24 mouse cellular contexts compared by ENCODE assay signal in the genomic region with DNA sequence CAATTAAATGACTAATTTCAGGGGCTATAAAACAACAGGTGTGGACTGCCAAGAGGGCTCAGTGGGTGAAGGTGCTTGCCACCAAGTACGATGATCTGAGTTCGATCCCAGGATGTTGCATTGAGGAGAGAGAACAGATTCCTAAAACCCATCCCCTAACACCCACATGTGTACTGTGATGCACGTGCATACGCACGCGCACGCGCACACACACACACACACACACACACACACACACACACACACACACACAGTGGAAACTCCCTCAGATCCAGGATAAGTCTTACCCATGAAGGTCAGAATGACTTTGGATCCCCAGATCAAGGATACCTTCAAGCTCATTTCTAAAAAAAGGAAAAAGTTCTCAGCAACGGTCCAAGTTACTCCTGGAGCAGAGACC. TPM values are rescaled to one million over a fixed set of nuclear protein-coding genes. Genes with fewer than 3 reads are reported as not detected.
DNase-seq lines count a peak whose midpoint lies in the region; TF ChIP-seq lines count a peak whose summit lies in the region.
"Had no signal": no experiment of that assay in that cellular context is flagged by ENCODE, and none has a peak within 500 bp of the region (broad histone marks: within the 10 kb centered on the region; RNA-seq: fewer than 3 reads in every experiment).

No protein-coding gene starts in this region.

- no peak overlapping the region for H3K4me3 ChIP-seq in cerebellum, adult 2 months (replicated peaks; ENCODE audit: insufficient read depth, low read depth, low read length)
- H3K4me3 ChIP-seq in E14TG2a.4 (replicated peaks; ENCODE audit: low read length) (peak overlapping the region; percentile 61), ES-E14 (ENCODE audit: insufficient read depth in 1 of 2, low read depth in 1 of 2, low read length in 2 of 2, poor library complexity in 1 of 2, severe bottlenecking in 1 of 2) (peak overlapping the region; percentile 34 to 52; a peak in 3 of 4 replicates)
- no peak overlapping the region for H3K4me3 ChIP-seq in limb, embryonic 10.5 days
- H3K4me3 ChIP-seq in lung, adult 2 months (replicated peaks; ENCODE audit: extremely low read depth, low read depth, low read length): no peak overlapping the region
- H3K4me3 ChIP-seq in thymus, adult 2 months (ENCODE audit: control insufficient read depth, insufficient read depth, low read length): no peak overlapping the region
- H3K4me3 ChIP-seq: embryonic facial prominence, embryonic 10.5 days; embryonic facial prominence, embryonic 12.5 days; forebrain, embryonic 13.5 days; forebrain, embryonic 15.5 days had no signal

- no peak overlapping the region for H3K27ac ChIP-seq in cerebellum, adult 2 months (ENCODE audit: insufficient read depth, low read length)
- H3K27ac ChIP-seq in ES-E14 (ENCODE audit: insufficient read depth, low read depth, low read length, poor library complexity, severe bottlenecking): peak overlapping the region; percentile 66; the same call in 1 of the 2 replicates
- H3K27ac ChIP-seq in limb, embryonic 10.5 days: peak overlapping the region; percentile 77; the same call in 1 of the 2 replicates
- H3K27ac ChIP-seq in thymus, adult 2 months (ENCODE audit: control insufficient read depth, insufficient read depth, low read length): no peak overlapping the region
- H3K27ac ChIP-seq: embryonic facial prominence, embryonic 12.5 days; forebrain, embryonic 13.5 days; forebrain, embryonic 15.5 days had no signal

- H3K9me3 ChIP-seq in E14TG2a.4 (ENCODE audit: low read length): no peaks in the 10 kb centered on the region
- no peaks in the 10 kb centered on the region for H3K9me3 ChIP-seq in ES-E14 (ENCODE audit: control insufficient read depth, insufficient read depth, low read depth, low read length)
- H3K9me3 ChIP-seq in limb, embryonic 10.5 days (replicated peaks): no peaks in the 10 kb centered on the region
- H3K9me3 ChIP-seq: embryonic facial prominence, embryonic 12.5 days; forebrain, embryonic 13.5 days; forebrain, embryonic 15.5 days had no signal

- peaks cover 15% of the 10 kb centered on the region for H3K4me1 ChIP-seq in cerebellum, adult 2 months (ENCODE audit: control insufficient read depth, insufficient read depth, low read length)
- peaks cover 71% of the 10 kb centered on the region for H3K4me1 ChIP-seq in E14TG2a.4 (replicated peaks; ENCODE audit: low read depth, low read length)
- peaks cover 12 to 19% of the 10 kb centered on the region in 2 experiments for H3K4me1 ChIP-seq in ES-E14 (ENCODE audit: control insufficient read depth in 2 of 2, insufficient read depth in 2 of 2, low read length in 2 of 2, poor library complexity in 1 of 2)
- peaks cover 75% of the 10 kb centered on the region for H3K4me1 ChIP-seq in limb, embryonic 10.5 days
- H3K4me1 ChIP-seq in lung, adult 2 months (ENCODE audit: control insufficient read depth, insufficient read depth, low read length): no peaks in the 10 kb centered on the region
- no peaks in the 10 kb centered on the region for H3K4me1 ChIP-seq in thymus, adult 2 months (replicated peaks; ENCODE audit: control insufficient read depth, insufficient read depth, low read length)
- H3K4me1 ChIP-seq: forebrain, embryonic 15.5 days had no signal

- 93% methylated on average over 9 of the region's 9 CpGs for WGBS in cerebellum, adult 2 months
- WGBS in limb, embryonic 10.5 days: 87% methylated on average over 9 of the region's 9 CpGs
- 94% methylated on average over 9 of the region's 9 CpGs for WGBS in lung, adult 2 months
- WGBS in thymus, adult 2 months: 95% methylated on average over 9 of the region's 9 CpGs

- TF ChIP-seq CTCF in cerebellum, adult 2 months (IDR thresholded peaks at IDR 0.05; ENCODE audit: borderline replicate concordance, insufficient read depth, low read depth, low read length): no peak
- TF ChIP-seq CTCF in E14TG2a.4 (conservative IDR thresholded peaks at IDR 0.05; ENCODE audit: low read length): no peak
- TF ChIP-seq CTCF in lung, adult 2 months (IDR thresholded peaks at IDR 0.05; ENCODE audit: insufficient read depth, low read length): no peak
- no peak for TF ChIP-seq CTCF in thymus, adult 2 months (IDR thresholded peaks at IDR 0.05; ENCODE audit: borderline replicate concordance, control insufficient read depth, extremely low read depth, insufficient read depth, low read length, poor library complexity)

- H3K36me3 ChIP-seq in E14TG2a.4 (ENCODE audit: insufficient read depth, low read length): peaks cover 10% of the 10 kb centered on the region
- H3K36me3 ChIP-seq in ES-E14 (ENCODE audit: control insufficient read depth, insufficient read depth, low read length, poor library complexity, severe bottlenecking): no peaks in the 10 kb centered on the region
- H3K36me3 ChIP-seq in limb, embryonic 10.5 days: no peaks in the 10 kb centered on the region
- H3K36me3 ChIP-seq in thymus, adult 2 months (ENCODE audit: control insufficient read depth, insufficient read depth, low read length): no peaks in the 10 kb centered on the region
- H3K36me3 ChIP-seq: embryonic facial prominence, embryonic 10.5 days; embryonic facial prominence, embryonic 12.5 days; forebrain, embryonic 15.5 days had no signal

- peak overlapping the region; percentile 53; the same call in 1 of the 2 replicates for H3K9ac ChIP-seq in ES-E14 (ENCODE audit: insufficient read depth, low read depth, low read length, poor library complexity, severe bottlenecking)
- H3K9ac ChIP-seq: embryonic facial prominence, embryonic 12.5 days; forebrain, embryonic 13.5 days; forebrain, embryonic 15.5 days; forebrain, postnatal 0 days had no signal

- H3K27me3 ChIP-seq in cerebellum, adult 2 months (ENCODE audit: control insufficient read depth, insufficient read depth, low read length): no peaks in the 10 kb centered on the region
- no peaks in the 10 kb centered on the region for H3K27me3 ChIP-seq in E14TG2a.4 (ENCODE audit: insufficient read depth, low read length)
- H3K27me3 ChIP-seq in limb, embryonic 10.5 days (ENCODE audit: low read depth, poor library complexity, severe bottlenecking): no peaks in the 10 kb centered on the region
- no peaks in the 10 kb centered on the region for H3K27me3 ChIP-seq in thymus, adult 2 months (ENCODE audit: control insufficient read depth, insufficient read depth, low read length)
- H3K27me3 ChIP-seq: embryonic facial prominence, embryonic 12.5 days; forebrain, embryonic 13.5 days; forebrain, embryonic 15.5 days had no signal

- no peak for TF ChIP-seq POLR2A in cerebellum, adult 2 months (IDR thresholded peaks at IDR 0.05; ENCODE audit: borderline replicate concordance, insufficient read depth, low read length)
- TF ChIP-seq POLR2A in lung, adult 2 months (IDR thresholded peaks at IDR 0.05; ENCODE audit: borderline replicate concordance, extremely low read depth, low read depth, low read length): no peak
- no peak for TF ChIP-seq POLR2A in thymus, adult 2 months (IDR thresholded peaks at IDR 0.05; ENCODE audit: control insufficient read depth, extremely low read depth, insufficient read depth, low read length, poor library complexity)

- DNase-seq in cerebellum, adult 9-10 months: peak; percentile 14
- no peak for DNase-seq in cerebellum, adult 2 months
- no peak for DNase-seq in ES-E14 (ENCODE audit: low read depth, low spot score)
- DNase-seq in limb, embryonic 10.5 days (ENCODE audit: low spot score): no peak
- DNase-seq in lung, postnatal 10 days: no peak
- no peak for DNase-seq in lung, adult 2 months
- no peak for DNase-seq in thymus, adult 2 months
- DNase-seq: adrenal gland, adult 8-10 months; cerebellum, adult 11-12 months; cerebellum, adult 8-10 months; cerebellum, postnatal 10 days; cerebellum, postnatal 25 days; forebrain, postnatal 0 days had no signal

- in situ Hi-C loops in ES-E14 (cut with MboI; ENCODE audit: low sequenced_read_pairs in 2 of 2, unreplicated experiment in 2 of 2): no loop called here

TF ChIP-seq in ES-E14, 5 proteins besides CTCF, POLR2A, EP300 and RAD21:
- no peak for TF ChIP-seq ZC3H11A (IDR thresholded peaks at IDR 0.05; ENCODE audit: borderline replicate concordance, low read depth, low read length)

RNA-seq across cellular contexts. Expression of gene Rab37, which starts 10.9 kb away (rescaled TPM):
- 40.2 and 44.4 TPM in 2 replicates for polyA plus RNA-seq in cerebellum, adult 2 months (2012; rRNA removed)
- 0.67 and 0.85 TPM in 2 replicates for total RNA-seq in ES-E14 (2012; rRNA removed)
- polyA plus RNA-seq in limb, embryonic 10.5 days (2016; fragmentation: Nextera tagmentation; extraction: Ambion mirVana): 0.95 and 1.8 TPM in 2 replicates
- 0.58 and 1.1 TPM in 2 replicates for polyA plus RNA-seq in lung, adult 2 months (2012; rRNA removed)
- 15.1 and 18.3 TPM in 2 replicates for polyA plus RNA-seq in thymus, adult 2 months (2012; rRNA removed)

RNA-seq across cellular contexts. Expression of gene Cd300lf, which starts 31.7 kb away (rescaled TPM):
- 0.57 and 0.72 TPM in 2 replicates for polyA plus RNA-seq in cerebellum, adult 2 months (2012; rRNA removed)
- total RNA-seq in ES-E14 (2012; rRNA removed): 0.40 and 0.42 TPM in 2 replicates
- polyA plus RNA-seq in limb, embryonic 10.5 days (2016; fragmentation: Nextera tagmentation; extraction: Ambion mirVana): 0.06 TPM in 1 of 2 replicates, not detected in the other
- 12.2 and 20.6 TPM in 2 replicates for polyA plus RNA-seq in lung, adult 2 months (2012; rRNA removed)
- polyA plus RNA-seq in thymus, adult 2 months (2012; rRNA removed): 8.4 and 10.4 TPM in 2 replicates
- polyA plus RNA-seq: C2C12; embryonic facial prominence, embryonic 10.5 days; forebrain, embryonic 11.5 days; forebrain, embryonic 13.5 days; forebrain, embryonic 15.5 days had no signal

RNA-seq across cellular contexts. Expression of gene Cd300e, which starts 40.1 kb away (rescaled TPM):
- 0.11 and 0.24 TPM in 2 replicates for polyA plus RNA-seq in cerebellum, adult 2 months (2012; rRNA removed)
- 0.09 and 0.11 TPM in 2 replicates for total RNA-seq in ES-E14 (2012; rRNA removed)
- not detected in 2 replicates for polyA plus RNA-seq in limb, embryonic 10.5 days (2016; fragmentation: Nextera tagmentation; extraction: Ambion mirVana)
- polyA plus RNA-seq in lung, adult 2 months (2012; rRNA removed): 2.1 and 2.6 TPM in 2 replicates
- 0.12 TPM in 1 of 2 replicates, not detected in the other for polyA plus RNA-seq in thymus, adult 2 months (2012; rRNA removed)
- total RNA-seq: forebrain, postnatal 0 days; MEL had no signal
- polyA plus RNA-seq: activated CD4-positive, CD25-positive, alpha-beta regulatory T cell, adult 4 months; C2C12; embryonic facial prominence, embryonic 10.5 days; forebrain, embryonic 11.5 days; forebrain, embryonic 13.5 days; forebrain, embryonic 15.5 days; forebrain, postnatal 0 days had no signal

RNA-seq across cellular contexts. Expression of gene Cd300ld3, which starts 53.9 kb away (rescaled TPM):
- polyA plus RNA-seq in cerebellum, adult 2 months (2012; rRNA removed): 1.7 TPM in 2 replicates
- not detected in 2 replicates for total RNA-seq in ES-E14 (2012; rRNA removed)
- polyA plus RNA-seq in limb, embryonic 10.5 days (2016; fragmentation: Nextera tagmentation; extraction: Ambion mirVana): not detected in 2 replicates
- 18.6 and 25.0 TPM in 2 replicates for polyA plus RNA-seq in lung, adult 2 months (2012; rRNA removed)
- polyA plus RNA-seq in thymus, adult 2 months (2012; rRNA removed): 41.5 and 45.3 TPM in 2 replicates
- total RNA-seq: adrenal gland, postnatal 14 days; forebrain, postnatal 0 days; MEL had no signal
- polyA plus RNA-seq: activated CD4-positive, CD25-positive, alpha-beta regulatory T cell, adult 4 months; C2C12; embryonic facial prominence, embryonic 10.5 days; embryonic facial prominence, embryonic 12.5 days; embryonic facial prominence, embryonic 14.5 days; forebrain, embryonic 11.5 days; forebrain, embryonic 13.5 days; forebrain, embryonic 15.5 days; forebrain, postnatal 0 days had no signal

Comparison
In these comparisons a context has a peak if more than half of its experiments do, and no peak if none do; other contexts are left out.
1. H3K27ac ChIP-seq: peak in ES-E14 (single experiment) and limb, embryonic 10.5 days (single experiment); none in cerebellum, adult 2 months (single experiment) and thymus, adult 2 months (single experiment).
2. H3K4me3 ChIP-seq: peak in E14TG2a.4 (single experiment) and ES-E14 (2 of 2); none in cerebellum, adult 2 months (single experiment), limb, embryonic 10.5 days (single experiment), lung, adult 2 months (single experiment) and thymus, adult 2 months (single experiment).